In the genomic region with DNA sequence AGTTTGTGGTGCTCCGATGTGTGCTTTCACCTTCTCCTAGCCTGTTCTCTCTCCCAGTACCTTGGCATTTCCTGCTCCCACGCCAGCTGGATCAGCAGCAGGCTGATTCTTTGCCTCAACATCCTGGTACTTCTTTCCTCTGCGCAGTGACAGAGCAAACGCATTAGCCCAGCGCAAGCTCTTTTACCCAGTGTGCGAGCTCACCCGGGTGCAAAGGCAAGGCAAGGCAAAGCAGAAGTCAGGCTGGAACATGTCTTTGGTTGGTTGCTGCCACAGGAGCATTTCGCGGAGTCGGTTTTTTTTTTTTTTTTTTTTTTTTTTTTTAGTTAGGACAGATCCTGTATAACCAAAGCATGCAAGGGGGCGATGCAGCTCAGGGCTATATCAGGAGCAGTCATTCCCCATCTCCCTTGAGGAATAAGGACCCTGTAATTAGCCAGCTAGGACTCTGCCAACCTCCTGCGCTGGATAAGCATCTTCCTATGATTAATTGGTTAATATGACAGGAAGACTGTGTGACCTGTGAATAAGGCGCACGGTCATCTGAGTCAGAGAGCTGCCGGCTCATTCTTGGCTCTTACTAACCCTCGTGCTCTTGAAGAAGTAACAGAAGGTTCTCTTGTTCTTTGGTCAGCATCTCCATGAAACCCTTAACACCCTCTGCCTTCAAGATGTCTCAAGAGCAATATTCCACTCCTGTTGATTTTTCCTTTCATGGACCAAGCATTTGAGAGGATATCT, we compare ENCODE assay signal across 11 mouse cellular contexts.
DNase-seq lines count a peak whose midpoint lies in the region; ATAC-seq and TF ChIP-seq lines count a peak whose summit lies in the region.
"Had no signal": no experiment of that assay in that cellular context is flagged by ENCODE, and none has a peak within 500 bp of the region (broad histone marks: within the 10 kb centered on the region; RNA-seq: fewer than 3 reads in every experiment).

No protein-coding gene starts in this region.

- ATAC-seq in embryonic facial prominence, embryonic 14.5 days (ENCODE audit: low read depth), result peak; percentile 60; the same call in 1 of the 2 replicates
- ATAC-seq in monocyte, adult 5-6 weeks (replicated peaks; ENCODE audit: insufficient number of reproducible peaks, low FRiP score, low TSS enrichment, poor library complexity, severe bottlenecking), result no peak
- no peak for ATAC-seq in CD4-positive, CD25-positive, alpha-beta regulatory T cell, adult 4 months

- H3K4me2 ChIP-seq in embryonic facial prominence, embryonic 14.5 days (ENCODE audit: low read depth, low read length), result peak overlapping the region; percentile 25; the same call in 1 of the 2 replicates

- H3ac ChIP-seq in C2C12 (ENCODE audit: control insufficient read depth, insufficient read length, low read depth), result peak overlapping the region; percentile 4

- no peaks in the 10 kb centered on the region for H3K9me3 ChIP-seq in embryonic facial prominence, embryonic 14.5 days (ENCODE audit: control insufficient read depth, low read length)

- no peaks in the 10 kb centered on the region for H3K79me2 ChIP-seq in C2C12 (ENCODE audit: control insufficient read depth, insufficient read depth)

- no peak overlapping the region for H3K4me3 ChIP-seq in C2C12 (ENCODE audit: insufficient read depth, poor library complexity, severe bottlenecking)
- no peak overlapping the region for H3K4me3 ChIP-seq in embryonic facial prominence, embryonic 14.5 days (ENCODE audit: low read depth, low read length)

- H3K79me3 ChIP-seq in C2C12 (ENCODE audit: low read depth), result no peaks in the 10 kb centered on the region

- H3K27me3 ChIP-seq in C2C12 (ENCODE audit: control insufficient read depth, insufficient read depth, insufficient read length), result no peaks in the 10 kb centered on the region
- no peaks in the 10 kb centered on the region for H3K27me3 ChIP-seq in embryonic facial prominence, embryonic 14.5 days (replicated peaks; ENCODE audit: control insufficient read depth, insufficient read depth, low read length)

- no peak overlapping the region for H3K27ac ChIP-seq in embryonic facial prominence, embryonic 14.5 days (replicated peaks; ENCODE audit: low read depth, low read length)

- WGBS in embryonic facial prominence, embryonic 14.5 days, result 56% methylated on average over 16 of the region's 16 CpGs

- intact Hi-C loops in left cerebral cortex, postnatal 36 days (cut with DNase I), result no loop called here

- peak; percentile 14 to 18 for DNase-seq in cerebellum, postnatal 36 days
- DNase-seq in cerebellum, adult 11-12 months, result no peak
- peak; percentile 69 for DNase-seq in embryonic facial prominence, embryonic 14.5 days (ENCODE audit: low spot score)
- peak; percentile 14 to 37 for DNase-seq in left cerebral cortex, postnatal 36 days (ENCODE audit: low spot score in 2 of 2)
- no peak for DNase-seq in spleen, postnatal 14 days (ENCODE audit: low spot score in 2 of 2)
- DNase-seq: heart, postnatal 10 days; kidney, adult 8-10 months; lung, postnatal 10 days had no signal

- no peak overlapping the region for H3K9ac ChIP-seq in embryonic facial prominence, embryonic 14.5 days (ENCODE audit: low read depth, low read length)

- no peaks in the 10 kb centered on the region for H3K36me3 ChIP-seq in C2C12 (ENCODE audit: control insufficient read depth, insufficient read depth)
- no peaks in the 10 kb centered on the region for H3K36me3 ChIP-seq in embryonic facial prominence, embryonic 14.5 days (ENCODE audit: control insufficient read depth, insufficient read depth, low read length)

- peaks cover 7% of the 10 kb centered on the region; the same call in 1 of the 2 replicates for H3K4me1 ChIP-seq in embryonic facial prominence, embryonic 14.5 days (ENCODE audit: control insufficient read depth, insufficient read depth, low read length)

- no peak for TF ChIP-seq CTCF in C2C12 (IDR thresholded peaks at IDR 0.05; ENCODE audit: control insufficient read depth, insufficient read depth, insufficient read length)

TF ChIP-seq in C2C12, 6 proteins besides CTCF, POLR2A, EP300 and RAD21:
- TF ChIP-seq USF1 (IDR thresholded peaks at IDR 0.05; ENCODE audit: low read depth) (no peak), MYOG (IDR thresholded peaks at IDR 0.05; ENCODE audit: control insufficient read depth, extremely low read depth, insufficient read length) (no peak), MAX (IDR thresholded peaks at IDR 0.05) (peak; percentile 81), CEBPB (IDR thresholded peaks at IDR 0.05; ENCODE audit: low read depth) (no peak), MYOD1 (IDR thresholded peaks at IDR 0.05; ENCODE audit: control insufficient read depth, insufficient read length, low read depth) (no peak), FOSL1 (IDR thresholded peaks at IDR 0.05; ENCODE audit: insufficient read depth, low read length, poor library complexity, severe bottlenecking) (peak; percentile 43)

Comparison
In these comparisons a context has a peak if more than half of its experiments do, and no peak if none do; other contexts are left out.
1. DNase-seq: peak in cerebellum, postnatal 36 days (2 of 2), embryonic facial prominence, embryonic 14.5 days (single experiment) and left cerebral cortex, postnatal 36 days (2 of 2); none in cerebellum, adult 11-12 months (single experiment) and spleen, postnatal 14 days (0 of 2).